18 mouse cellular contexts compared by ENCODE assay signal in the genomic region with DNA sequence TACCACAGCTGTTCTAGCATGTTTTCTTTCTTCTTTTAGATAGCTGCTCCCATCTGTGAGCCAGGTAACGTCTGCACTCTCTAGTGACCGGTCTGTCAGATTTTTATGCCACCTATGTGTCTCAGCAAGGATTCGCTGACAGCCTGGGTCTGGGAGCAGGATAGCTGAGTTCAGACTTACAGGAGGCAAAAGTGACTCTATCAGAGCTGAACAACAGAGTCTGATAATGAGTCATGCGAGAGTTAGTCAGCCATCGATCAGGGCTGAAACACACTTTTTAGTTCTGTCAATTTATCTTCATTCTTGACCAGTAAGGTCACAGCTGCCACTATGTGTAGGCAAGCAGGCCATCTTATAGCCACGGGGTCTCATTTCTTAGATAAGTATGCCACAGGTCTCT.
"Had no signal": no experiment of that assay in that cellular context is flagged by ENCODE, and none has a peak within 500 bp of the region (broad histone marks: within the 10 kb centered on the region; RNA-seq: fewer than 3 reads in every experiment).

No protein-coding gene starts in this region.

- DNase-seq: lung, embryonic 14.5 days; lung, postnatal 10 days; lung, postnatal 4 days; midbrain, embryonic 14.5 days; retina, postnatal 1 day; right cerebral cortex, adult 18-20 months; right cerebral cortex, postnatal 25 days; right cerebral cortex, postnatal 4 days; spleen, adult 18-20 months; thymus, adult 2 months; thymus, postnatal 25 days; thymus, postnatal 4 days had no signal

- H3K27me3 ChIP-seq: midbrain, embryonic 12.5 days; neural tube, embryonic 13.5 days; neural tube, embryonic 15.5 days had no signal

- H3K4me1 ChIP-seq: midbrain, embryonic 12.5 days; neural tube, embryonic 13.5 days; neural tube, embryonic 15.5 days had no signal

- H3K27ac ChIP-seq: midbrain, embryonic 10.5 days; midbrain, embryonic 12.5 days; neural tube, embryonic 13.5 days; neural tube, embryonic 15.5 days had no signal

- H3K9ac ChIP-seq: lung, embryonic 14.5 days; midbrain, embryonic 12.5 days; neural tube, embryonic 13.5 days; neural tube, embryonic 15.5 days had no signal

- H3K4me3 ChIP-seq: midbrain, embryonic 10.5 days; midbrain, embryonic 12.5 days; myocyte; neural tube, embryonic 13.5 days; neural tube, embryonic 15.5 days had no signal

- H3K4me2 ChIP-seq: lung, embryonic 14.5 days; midbrain, embryonic 12.5 days; neural tube, embryonic 13.5 days; neural tube, embryonic 15.5 days had no signal

- ATAC-seq: midbrain, embryonic 16.5 days had no signal

- H3K36me3 ChIP-seq: midbrain, embryonic 10.5 days; midbrain, embryonic 12.5 days; neural tube, embryonic 13.5 days; neural tube, embryonic 15.5 days had no signal

- H3K9me3 ChIP-seq: midbrain, embryonic 10.5 days; midbrain, embryonic 12.5 days; neural tube, embryonic 13.5 days; neural tube, embryonic 15.5 days had no signal
